Mouse (Mus musculus): Measurements from ENCODE around the gene Lnx1. TPM values are rescaled to one million over a fixed set of nuclear protein-coding genes. Genes with fewer than 3 reads are reported as not detected.

Lnx1 gene
- total RNA-seq, 1 experiment from 2014 or later = 0.81 TPM

Other genes starting within 250 kb of the Lnx1 start
- gene Scfd2, start 171.2 kb downstream of the Lnx1 start, total RNA-seq (2017) = 13.2 and 14.5 TPM in 2 replicates
- 165 and 167 TPM in 2 replicates for gene Fip1l1, start 167.5 kb downstream of the Lnx1 start, total RNA-seq (2017)

Data from neutrophil, adult 5-6 weeks (primary cell).